Mouse (Mus musculus): ENCODE measurements around the gene Timm10b. TPM values are rescaled to one million over a fixed set of nuclear protein-coding genes. Genes with fewer than 3 reads are reported as not detected.

Gene Timm10b
- polyA plus RNA-seq, 2 experiments from 2014 or later: 214 to 228 TPM

- no peak for ATAC-seq
Measured at GRCm38 (mm10) chr7:105641936-105642335, 2.1 kb downstream of the Timm10b start.

GRCm38 (mm10) chr7:105650639-105651435 lies 11.0 kb downstream of the Timm10b start, which contains the start of gene Dnhd1:
Dnhd1 (plus strand) TSS chr7:105650827.
- peak; percentile 92 for ATAC-seq

GRCm38 (mm10) chr7:105685541-105686197 lies 45.8 kb downstream of the Timm10b start:
- no peak for ATAC-seq

DNA sequence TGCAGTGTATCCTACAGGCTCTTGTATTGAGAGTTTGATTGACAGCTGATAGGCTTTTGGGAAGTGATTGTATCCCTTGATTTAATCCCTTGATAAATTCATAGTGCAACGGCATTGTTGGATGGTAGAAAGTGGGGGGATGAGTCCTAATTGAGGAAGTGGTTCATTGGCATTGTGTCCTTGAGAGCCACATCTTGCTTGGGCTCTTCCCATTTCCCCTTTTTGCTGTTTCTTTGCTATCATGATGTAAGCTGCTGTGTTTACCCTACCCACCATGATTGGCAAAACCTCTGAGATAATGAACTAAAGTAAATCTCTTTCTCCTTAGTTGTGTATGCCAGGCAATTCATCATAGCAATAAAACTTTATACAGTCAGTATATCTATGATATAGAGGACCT lies 51.0 kb downstream of the Timm10b start:
- no peak for ATAC-seq

Other genes with a start within 250 kb of the Timm10b start
- gene Fam160a2, start 240.0 kb upstream of the Timm10b start, polyA plus RNA-seq (2017; shearing (Covaris generic)): 10 to 100 TPM; 14.6 to 15.8 TPM
- gene Cnga4, start 235.5 kb upstream of the Timm10b start, polyA plus RNA-seq (2017; shearing (Covaris generic)): not detected
- not detected for gene Cckbr, start 214.3 kb upstream of the Timm10b start, polyA plus RNA-seq (2017; shearing (Covaris generic))
- not detected for gene Cavin3, start 157.8 kb upstream of the Timm10b start, polyA plus RNA-seq (2017; shearing (Covaris generic))
- 10 to 100 TPM; 20.4 to 25.0 TPM for gene Smpd1, start 85.7 kb upstream of the Timm10b start, polyA plus RNA-seq (2017; shearing (Covaris generic))
- gene Apbb1, start 58.4 kb upstream of the Timm10b start, polyA plus RNA-seq (2017; shearing (Covaris generic)): 1 to 10 TPM; 3.5 to 4.2 TPM
- gene Hpx, start 39.9 kb upstream of the Timm10b start, polyA plus RNA-seq (2017; shearing (Covaris generic)): not detected
- 1 to 10 TPM; 1.9 to 2.5 TPM for gene Trim3, start 6.5 kb upstream of the Timm10b start, polyA plus RNA-seq (2017; shearing (Covaris generic))
- gene Arfip2, start 360 bp downstream of the Timm10b start, polyA plus RNA-seq (2017; shearing (Covaris generic)): 10 to 100 TPM; 12.4 to 13.6 TPM
- gene Gm45799, start 496 bp downstream of the Timm10b start, polyA plus RNA-seq (2017; shearing (Covaris generic)): 1 to 10 TPM; 3.1 to 5.4 TPM
- 1 to 10 TPM in 1 of 2 experiments, under 1 TPM in 1; 0.98 to 1.1 TPM for gene Dnhd1, start 10.8 kb downstream of the Timm10b start, polyA plus RNA-seq (2017; shearing (Covaris generic))
- 100 to 1,000 TPM; 131 to 173 TPM for gene Ilk, start 96.5 kb downstream of the Timm10b start, polyA plus RNA-seq (2017; shearing (Covaris generic))
- 10 to 100 TPM; 15.3 to 15.8 TPM for gene Rrp8, start 97.3 kb downstream of the Timm10b start, polyA plus RNA-seq (2017; shearing (Covaris generic))
- 10 to 100 TPM; 11.5 to 16.1 TPM for gene Taf10, start 104.3 kb downstream of the Timm10b start, polyA plus RNA-seq (2017; shearing (Covaris generic))
- 100 to 1,000 TPM in 1 of 2 experiments, 10 to 100 TPM in 1; 86.2 to 106 TPM for gene Tpp1, start 112.2 kb downstream of the Timm10b start, polyA plus RNA-seq (2017; shearing (Covaris generic))
- gene Dchs1, start 147.6 kb downstream of the Timm10b start, polyA plus RNA-seq (2017; shearing (Covaris generic)): not detected
- 100 to 1,000 TPM; 175 to 216 TPM for gene Mrpl17, start 171.0 kb downstream of the Timm10b start, polyA plus RNA-seq (2017; shearing (Covaris generic))